Mouse (Mus musculus): ENCODE measurements around the gene B3galt1.

The B3galt1 gene

DNA sequence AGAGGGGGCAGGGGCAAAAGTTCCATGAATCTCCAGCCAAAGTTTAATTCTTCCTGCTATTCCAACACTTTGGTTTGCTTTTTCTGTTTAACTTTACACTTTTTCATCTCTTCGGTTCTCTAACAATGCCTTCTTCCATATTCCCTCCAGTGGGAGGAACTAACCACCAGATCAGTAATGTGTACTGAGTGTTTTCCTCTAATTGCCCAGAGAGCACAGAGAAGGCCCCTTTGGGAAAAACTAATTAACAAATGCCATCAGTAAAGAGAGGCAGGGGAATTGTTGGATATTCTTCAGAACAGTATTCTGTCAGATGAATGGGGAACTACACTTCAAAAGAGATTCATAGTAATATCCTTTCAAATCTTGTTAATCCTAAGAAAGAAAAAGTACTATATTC lies 338.1 kb downstream of the B3galt1 start:
- no peak for DNase-seq (ENCODE audit: low read depth, low spot score)

DNA sequence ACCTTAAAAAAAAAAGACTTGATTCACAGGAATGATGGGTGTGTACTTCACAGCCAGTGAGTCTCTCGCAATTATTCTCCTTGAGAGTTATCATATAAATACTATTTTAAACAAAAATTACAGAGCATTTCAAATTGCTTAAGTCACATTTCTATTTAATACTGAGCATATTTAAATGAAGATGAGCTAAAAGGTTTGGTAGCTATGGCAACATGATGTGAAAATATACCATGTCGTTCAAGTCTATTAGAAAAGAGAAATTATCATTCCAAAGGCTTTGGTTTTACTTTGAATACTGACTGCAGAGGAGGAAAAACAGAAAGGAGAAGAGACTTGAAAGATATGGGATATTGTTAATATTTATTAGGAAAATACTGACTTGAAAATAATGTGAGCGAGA lies 366.3 kb downstream of the B3galt1 start:
- DNase-seq (ENCODE audit: low read depth, low spot score), result no peak

- DNase-seq (ENCODE audit: low read depth, low spot score), result no peak
Measured at GRCm38 (mm10) chr2:67948408-67948807, 382.7 kb downstream of the B3galt1 start.

- DNase-seq (ENCODE audit: low read depth, low spot score), result no peak
Measured at GRCm38 (mm10) chr2:67956182-67956581, 390.5 kb downstream of the B3galt1 start.

DNA sequence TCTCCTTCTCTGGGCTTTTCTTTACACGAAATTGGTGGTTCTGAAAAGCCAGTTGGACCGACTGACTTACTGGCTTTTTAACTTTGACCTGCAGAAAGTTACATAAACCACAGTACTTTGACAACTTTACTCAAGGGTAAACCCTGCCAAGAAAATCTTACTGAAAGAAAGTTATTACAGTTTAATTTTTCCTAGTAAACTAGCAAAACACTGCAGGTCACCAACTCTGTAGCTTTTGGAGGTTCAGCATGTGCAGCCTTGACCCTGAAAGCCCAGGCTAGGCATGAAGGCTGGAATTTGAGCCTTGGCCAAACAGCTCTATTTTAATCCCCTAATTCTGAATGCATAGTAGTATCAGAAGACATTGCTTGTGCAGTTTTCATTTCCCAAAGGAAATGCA lies 391.9 kb downstream of the B3galt1 start:
- no peak for DNase-seq (ENCODE audit: low read depth, low spot score)

- DNase-seq (ENCODE audit: low read depth, low spot score), result no peak
Measured at GRCm38 (mm10) chr2:67960711-67961110, 395.0 kb downstream of the B3galt1 start.

- DNase-seq (ENCODE audit: low read depth, low spot score), result no peak
Measured at GRCm38 (mm10) chr2:67968812-67969211, 403.1 kb downstream of the B3galt1 start.

DNA sequence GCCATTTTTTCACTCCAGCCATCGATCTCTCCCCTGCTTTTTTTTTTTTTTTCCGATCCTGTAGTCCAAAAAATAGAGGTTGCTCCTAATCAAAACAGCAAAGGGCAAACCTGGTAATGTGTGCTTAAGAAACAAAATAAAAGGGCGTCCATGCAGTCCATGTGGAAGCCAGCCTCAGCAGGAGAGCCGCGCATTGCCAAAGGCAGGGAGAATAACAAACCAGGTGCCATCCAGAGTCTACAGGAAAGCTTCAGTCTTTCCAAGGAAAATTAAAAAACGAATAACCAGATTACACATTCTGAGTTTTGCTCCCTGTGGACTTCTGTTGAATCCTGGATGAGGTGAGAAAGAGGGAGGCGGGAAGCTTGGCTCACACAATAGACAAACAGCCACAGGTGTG lies 405.4 kb downstream of the B3galt1 start:
- DNase-seq (ENCODE audit: low read depth, low spot score), result no peak

GRCm38 (mm10) chr2:67971576-67971975 lies 405.9 kb downstream of the B3galt1 start:
- no peak for DNase-seq (ENCODE audit: low read depth, low spot score)

- DNase-seq (ENCODE audit: low read depth, low spot score), result no peak
Measured at GRCm38 (mm10) chr2:67975764-67976163, 410.1 kb downstream of the B3galt1 start.

- DNase-seq (ENCODE audit: low read depth, low spot score), result no peak
Measured at GRCm38 (mm10) chr2:67976488-67976887, 410.8 kb downstream of the B3galt1 start.

DNA sequence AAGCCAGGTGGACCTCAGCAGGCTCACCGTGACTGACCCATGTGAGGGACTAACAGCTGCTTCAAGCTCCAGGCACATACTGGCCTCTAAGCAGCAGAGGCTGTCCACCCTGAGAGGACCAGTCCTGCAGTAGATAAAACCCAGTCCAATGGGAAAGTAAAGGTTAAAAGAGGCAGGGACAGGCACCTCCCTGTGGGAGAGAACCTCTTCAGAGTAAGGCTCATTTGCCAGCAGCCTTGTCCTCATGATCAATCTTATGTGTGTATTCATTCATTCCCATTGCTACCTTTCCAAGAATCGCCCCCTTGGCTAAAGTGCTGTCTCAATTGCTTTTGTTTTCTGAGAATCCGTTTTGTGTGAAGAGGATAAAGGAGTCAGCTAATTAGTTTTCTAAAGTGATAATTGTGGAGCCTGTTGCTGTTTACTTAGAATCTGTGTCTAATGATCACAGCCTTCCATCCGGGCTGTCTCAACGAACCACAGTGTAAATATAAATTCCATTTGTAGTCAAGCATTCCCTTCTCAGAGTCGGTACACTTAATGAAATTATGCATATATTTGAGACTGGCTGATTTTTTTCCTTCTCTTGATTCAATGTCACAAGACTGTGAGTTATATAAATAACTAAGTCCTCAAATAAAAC lies 412.1 kb downstream of the B3galt1 start:
- no peak for DNase-seq (ENCODE audit: low read depth, low spot score)

- no peak for DNase-seq (ENCODE audit: low read depth, low spot score)
Measured at GRCm38 (mm10) chr2:67983563-67983962, 417.9 kb downstream of the B3galt1 start.

DNA sequence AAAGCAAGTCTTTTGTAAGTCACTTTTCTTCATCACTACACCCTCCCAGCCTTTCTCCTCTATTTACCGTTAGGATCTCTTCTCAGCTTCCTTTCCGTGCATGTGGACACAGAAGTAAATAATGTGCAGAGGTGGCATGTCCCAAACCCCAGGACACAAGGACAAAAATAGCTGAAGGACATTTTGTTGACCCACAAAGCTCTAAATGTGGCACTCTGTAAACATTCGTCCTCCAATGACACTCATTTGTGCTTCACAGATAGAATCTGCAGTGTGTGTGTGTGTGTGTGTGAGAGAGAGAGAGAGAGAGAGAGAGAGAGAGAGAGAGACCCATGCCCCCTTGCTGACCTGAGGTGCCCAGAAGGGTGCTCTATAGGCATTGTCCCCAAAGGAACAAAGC lies 419.5 kb downstream of the B3galt1 start:
- no peak for DNase-seq (ENCODE audit: low read depth, low spot score)

GRCm38 (mm10) chr2:67993421-67993820 lies 427.8 kb downstream of the B3galt1 start:
- no peak for DNase-seq (ENCODE audit: low read depth, low spot score)

- DNase-seq (ENCODE audit: low read depth, low spot score), result no peak
Measured at GRCm38 (mm10) chr2:68003091-68003490, 437.4 kb downstream of the B3galt1 start.

GRCm38 (mm10) chr2:68005210-68005609 lies 439.5 kb downstream of the B3galt1 start:
- DNase-seq (ENCODE audit: low read depth, low spot score), result no peak

DNA sequence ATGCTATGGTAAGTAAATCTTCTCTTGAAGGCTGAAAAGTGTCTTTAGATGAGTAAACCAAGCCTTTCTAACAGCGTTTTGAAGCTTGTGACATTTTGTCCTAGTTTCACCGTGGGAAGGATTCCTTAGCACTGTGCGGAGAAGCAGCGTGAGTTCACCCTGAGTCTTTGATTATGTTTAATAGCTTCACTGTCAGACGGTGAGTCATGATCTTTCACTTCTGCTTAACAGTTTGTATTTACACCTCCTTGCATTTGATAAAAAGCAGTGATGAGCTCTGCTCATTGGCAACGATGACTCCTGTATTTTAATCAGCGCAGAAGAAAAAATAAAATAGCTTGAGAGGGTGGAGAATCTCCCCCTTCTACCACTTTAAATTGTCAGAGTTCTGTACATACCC lies 440.0 kb downstream of the B3galt1 start:
- no peak for DNase-seq (ENCODE audit: low read depth, low spot score)

DNA sequence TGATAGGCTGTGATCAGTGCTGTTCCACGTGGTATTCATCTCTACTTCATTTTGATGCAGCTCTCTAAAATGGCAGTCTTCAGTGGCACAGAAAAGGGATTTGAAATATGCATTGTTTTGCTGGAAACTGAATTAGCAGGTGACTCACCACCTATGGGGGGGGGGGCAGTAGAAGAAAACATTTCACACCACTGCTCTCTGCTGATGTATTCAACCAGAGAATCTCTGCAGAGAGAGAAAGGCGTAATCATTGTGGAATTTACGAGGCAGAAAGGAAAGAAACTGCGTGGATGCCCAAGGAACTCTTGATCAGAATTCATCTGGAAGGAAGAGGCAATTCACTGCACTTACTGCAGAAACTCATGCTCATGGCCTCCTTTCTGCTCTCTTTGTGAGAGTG lies 445.7 kb downstream of the B3galt1 start:
- no peak for DNase-seq (ENCODE audit: low read depth, low spot score)

GRCm38 (mm10) chr2:68020251-68020680 lies 454.6 kb downstream of the B3galt1 start:
- no peak for DNase-seq (ENCODE audit: low read depth, low spot score)

DNA sequence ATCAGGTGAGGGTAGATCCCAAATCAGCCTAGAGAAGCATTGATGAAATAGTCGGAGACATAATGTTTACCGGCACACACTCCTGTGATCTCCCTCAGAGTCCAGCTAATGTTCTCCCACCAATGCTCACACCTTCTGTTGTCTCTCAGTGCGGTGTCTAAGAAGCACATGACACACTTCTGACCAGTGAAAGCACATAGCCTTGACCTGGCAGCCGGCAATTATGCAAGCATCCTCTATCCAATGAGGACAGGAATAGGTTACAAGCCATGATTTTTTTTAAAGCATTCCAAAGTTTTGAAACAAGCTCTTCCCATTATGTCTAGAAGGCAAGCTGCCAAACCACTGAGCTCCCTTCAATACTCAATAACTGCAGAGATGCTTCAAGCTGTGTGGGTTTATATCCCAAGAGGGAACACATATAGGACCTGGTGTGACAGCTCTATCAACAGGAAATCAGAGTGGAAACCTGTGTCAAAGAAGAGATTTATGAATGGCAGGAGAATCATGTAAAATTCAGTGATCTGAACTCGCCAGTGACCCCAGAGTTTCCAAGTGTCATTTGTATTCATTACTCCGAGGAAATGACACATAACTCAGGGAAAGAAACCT lies 456.0 kb downstream of the B3galt1 start:
- DNase-seq (ENCODE audit: low read depth, low spot score), result no peak

- no peak for DNase-seq (ENCODE audit: low read depth, low spot score)
Measured at GRCm38 (mm10) chr2:68028811-68029210, 463.1 kb downstream of the B3galt1 start.

GRCm38 (mm10) chr2:68034711-68035110 lies 469.0 kb downstream of the B3galt1 start:
- DNase-seq (ENCODE audit: low read depth, low spot score), result no peak

- no peak for DNase-seq (ENCODE audit: low read depth, low spot score)
Measured at GRCm38 (mm10) chr2:68040752-68041151, 475.1 kb downstream of the B3galt1 start.
